Mouse (Mus musculus): ENCODE measurements around the gene Cic. TPM values are rescaled to one million over a fixed set of nuclear protein-coding genes. Genes with fewer than 3 reads are reported as not detected.

The Cic gene
- 10 to 100 TPM; 88.4 to 90.5 TPM for total RNA-seq (2021)

DNA sequence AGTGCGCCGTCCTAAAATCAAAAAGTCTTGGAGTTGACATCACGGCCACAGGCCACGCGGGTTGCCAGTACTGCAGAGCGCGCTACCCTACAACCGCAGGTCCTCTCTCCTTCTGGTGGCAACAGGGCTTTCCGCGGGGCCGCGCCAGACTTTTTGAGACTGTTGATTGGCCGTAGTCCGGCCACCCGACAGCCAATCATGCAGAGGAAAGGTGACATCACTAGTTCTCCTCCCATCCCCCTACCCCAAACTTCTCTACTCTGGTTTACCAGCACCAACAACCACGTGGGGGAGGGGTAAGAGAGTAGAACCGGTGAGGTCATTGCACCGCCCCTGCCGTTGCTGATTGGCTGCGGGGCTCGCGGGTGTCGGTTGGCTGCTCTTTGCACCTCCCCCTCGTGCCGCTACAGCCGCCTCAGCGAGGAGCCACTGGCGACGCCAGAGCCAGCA, at the start of gene Cic:
Gene Cic, plus strand, starts transcription at position 404 of the 450 bp plus-strand sequence.
- peak; percentile 100 for DNase-seq
- intact Hi-C loops (cut with DNase I): loop anchor here (2.0 kb wide), 1 partner anchor 17 kb away; the partner anchor contains the start of gene Erf

DNA sequence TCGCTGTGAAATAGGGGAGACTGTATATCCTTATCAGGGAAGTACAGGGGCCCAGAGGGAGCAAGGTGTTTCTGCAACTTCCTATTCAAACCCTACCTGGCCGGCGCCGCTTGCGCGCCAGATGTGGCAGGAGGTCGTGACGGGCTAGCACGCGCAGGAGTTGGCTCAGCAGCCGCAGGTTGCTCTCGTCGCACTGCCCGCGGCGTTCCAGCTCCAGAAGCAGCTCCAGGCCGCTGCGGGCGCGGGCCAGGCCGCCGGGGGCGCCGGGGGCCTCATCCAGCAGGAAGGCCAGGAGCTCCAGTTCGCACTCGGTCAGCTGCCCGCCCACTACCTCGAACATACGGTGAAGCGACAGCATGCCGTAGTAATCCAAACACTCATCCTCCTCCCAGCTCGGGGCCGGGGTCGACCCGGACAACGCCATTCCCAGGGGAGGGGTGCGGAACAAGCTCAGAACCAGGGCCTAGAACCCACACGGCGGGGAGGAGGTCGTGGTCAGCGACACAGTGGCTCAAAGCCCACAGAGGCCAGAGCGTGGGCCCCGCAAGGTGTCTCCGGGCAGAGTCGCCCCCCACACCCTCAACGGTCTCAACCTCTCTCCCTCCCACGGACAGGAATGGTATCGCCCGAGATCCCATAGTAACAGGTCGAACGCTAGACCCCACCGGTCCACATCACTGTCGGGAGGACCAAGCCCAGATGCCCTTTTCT, 48.6 kb upstream of the Cic start:
- DNase-seq: peak; percentile 58 to 60
- intact Hi-C loops (cut with DNase I): no loop called here

DNA sequence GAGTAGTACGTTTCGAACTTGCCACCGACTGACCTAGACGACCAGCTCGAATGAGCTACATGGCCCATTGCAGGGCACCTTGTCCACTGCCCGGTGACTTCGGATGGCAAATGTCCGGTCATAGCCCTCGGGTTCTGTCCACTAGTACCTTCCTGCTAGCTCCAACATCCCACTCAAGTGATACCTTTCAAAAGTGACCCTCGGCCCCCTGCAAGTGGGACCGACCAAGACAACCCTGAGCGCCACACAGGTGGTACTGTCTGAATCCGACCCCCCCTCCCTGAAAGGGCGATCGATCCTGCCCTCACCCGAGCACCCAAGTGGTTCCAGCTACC, 48.1 kb upstream of the Cic start:
- no peak for DNase-seq
- intact Hi-C loops (cut with DNase I): no loop called here

DNA sequence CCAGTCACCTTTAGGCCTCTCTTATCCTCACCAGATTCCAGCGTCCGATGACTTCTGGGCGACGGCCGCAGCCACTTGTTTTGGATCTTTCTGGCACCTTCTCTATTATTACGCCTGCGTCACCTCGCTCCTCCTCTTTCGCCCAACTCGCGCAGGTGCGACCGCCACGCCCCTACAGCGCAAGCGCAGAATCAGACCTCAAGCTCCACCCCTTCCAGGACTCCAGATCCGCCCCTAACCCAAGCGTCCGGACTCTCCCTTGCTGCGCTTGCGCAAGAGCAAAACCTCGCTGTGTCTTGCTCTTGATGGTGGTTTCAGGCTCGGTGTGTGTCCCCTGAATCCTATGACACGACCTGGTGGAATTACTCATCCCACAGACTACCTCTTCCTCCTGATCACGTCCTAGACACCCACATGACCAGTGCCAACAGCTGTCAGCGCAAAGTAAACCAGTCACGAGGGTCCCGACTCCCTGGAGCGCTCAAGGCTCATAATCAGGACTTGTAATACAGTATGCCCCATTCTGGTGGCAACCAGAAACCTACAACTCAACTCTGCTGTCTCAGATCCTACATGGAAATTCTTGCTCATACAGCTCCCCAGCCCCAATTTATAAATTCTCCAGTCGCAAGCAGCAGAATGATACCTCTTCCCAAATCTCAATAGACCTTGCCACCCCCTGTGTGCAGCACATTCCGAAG, 47.6 kb upstream of the Cic start:
- DNase-seq: peak; percentile 96 to 97
- intact Hi-C loops (cut with DNase I): loop anchor here (5.0 kb wide), 1 partner anchor 162 kb away; no protein-coding TSS in a partner anchor

DNA sequence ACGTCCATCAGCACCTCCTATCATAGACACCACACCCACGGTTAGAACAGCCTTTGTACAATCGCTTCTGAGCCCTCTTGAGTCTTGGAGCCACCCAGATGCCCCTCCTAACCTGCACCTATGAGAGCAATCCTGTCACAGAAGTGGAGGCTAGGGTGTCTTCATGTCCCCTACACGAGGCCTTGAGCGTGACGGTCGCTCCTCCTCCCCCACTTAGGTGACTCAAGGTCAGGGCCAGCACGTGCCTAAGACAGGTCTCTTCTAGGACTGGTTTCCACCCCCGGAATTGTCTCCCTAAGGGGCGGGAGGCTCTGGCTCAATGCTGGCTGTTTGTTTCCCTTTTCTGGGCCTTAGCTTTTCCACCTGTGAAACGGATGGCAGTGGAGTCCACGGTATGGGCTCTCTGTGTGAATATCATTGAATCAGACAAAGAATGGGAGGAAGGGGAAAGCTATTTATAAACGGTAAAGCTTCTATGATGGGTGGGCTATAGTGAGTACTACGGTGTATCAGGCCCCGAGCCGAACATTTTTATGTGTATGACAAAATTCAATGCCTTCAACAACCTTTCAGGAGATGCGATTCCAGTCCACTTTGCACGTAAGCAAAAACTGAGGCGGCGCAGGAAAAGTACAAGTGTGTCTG, 46.9 kb upstream of the Cic start, which contains the start of gene Dedd2:
Gene Dedd2, minus strand, starts transcription at position 159 of the 645 bp plus-strand sequence.
- intact Hi-C loops (cut with DNase I): loop anchor here (5.0 kb wide), 1 partner anchor 162 kb away; no protein-coding TSS in a partner anchor
- peak; percentile 49 to 50 for DNase-seq

DNA sequence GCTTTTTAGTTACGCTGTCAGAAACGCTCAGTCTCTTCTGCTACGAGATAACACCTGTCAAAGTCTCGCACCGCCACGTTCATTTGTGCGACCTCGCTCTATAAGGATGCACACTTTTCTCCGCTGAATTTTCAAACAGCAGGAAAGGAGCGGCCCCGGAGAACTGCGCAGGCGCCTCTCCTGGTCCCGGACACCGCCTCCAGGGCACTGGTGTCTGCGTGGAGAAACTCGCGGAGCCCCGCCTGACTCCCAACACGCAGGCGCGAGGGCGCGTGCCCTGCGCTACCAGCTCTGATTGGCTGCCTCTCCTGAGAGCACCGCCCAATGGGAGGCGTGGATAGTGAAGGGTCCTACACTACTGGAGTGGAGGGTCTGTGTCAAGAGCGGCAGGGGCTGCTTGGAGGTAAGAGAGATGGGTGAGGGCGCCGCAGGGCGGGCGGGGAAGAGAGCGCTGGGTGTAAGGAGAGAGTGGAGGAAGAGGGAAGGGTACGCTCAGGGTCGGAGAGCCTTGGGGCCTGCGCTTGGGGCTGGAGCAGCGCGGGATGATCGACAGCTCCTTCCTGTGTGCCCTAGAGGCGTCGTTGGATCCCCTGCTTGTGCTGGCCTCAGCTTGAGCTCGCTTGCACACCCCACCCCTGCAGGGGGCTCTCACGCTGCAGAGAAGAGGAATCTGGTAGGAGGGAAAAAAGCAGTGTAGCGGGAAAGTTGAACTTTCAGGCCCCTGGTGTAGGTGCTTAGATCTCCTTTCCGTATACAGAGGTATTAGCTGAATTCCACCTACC, 46.2 kb upstream of the Cic start, which contains the start of gene Zfp526:
Gene Zfp526, plus strand, starts transcription at position 324 of the 782 bp plus-strand sequence.
- intact Hi-C loops (cut with DNase I): loop anchor here (5.0 kb wide), 1 partner anchor 161 kb away; no protein-coding TSS in a partner anchor
- DNase-seq: peak; percentile 99

DNA sequence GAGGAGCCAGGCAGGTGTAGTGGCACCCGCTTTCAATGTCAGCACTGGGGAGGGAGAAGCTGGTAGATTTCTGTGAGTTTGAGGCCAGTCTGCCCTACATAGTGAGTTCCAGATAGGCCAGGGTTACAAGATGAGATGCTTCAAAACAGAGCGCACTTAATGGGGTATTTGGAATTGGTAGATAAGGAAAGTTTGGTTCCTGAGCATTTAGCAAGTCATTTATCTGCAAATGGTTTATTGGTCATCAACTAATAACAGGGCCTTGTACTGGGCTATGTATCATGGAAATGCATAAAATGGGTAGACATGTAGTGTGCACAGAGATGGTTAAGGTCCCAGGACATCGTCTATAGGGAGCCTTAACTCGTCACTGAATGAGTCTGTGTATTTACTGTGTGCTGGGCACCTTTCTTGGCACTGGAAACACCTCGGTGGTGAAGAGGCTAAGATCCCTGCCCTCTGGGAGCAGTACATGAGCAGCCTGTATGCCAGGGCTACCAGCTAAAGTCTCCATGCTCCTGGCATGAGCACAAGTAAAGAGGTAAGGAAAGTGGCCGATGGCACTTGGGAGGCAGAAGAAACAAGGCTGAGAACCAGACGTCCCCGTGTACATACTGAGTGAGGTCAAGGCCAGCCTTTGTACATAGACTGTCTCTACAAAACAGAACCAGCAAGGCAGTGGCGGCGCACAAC, 45.1 kb upstream of the Cic start:
- DNase-seq: no peak
- intact Hi-C loops (cut with DNase I): loop anchor here (2.0 to 5.0 kb wide), 2 partner anchors 14 to 160 kb away; partner anchors contain the start of gene Gsk3a

DNA sequence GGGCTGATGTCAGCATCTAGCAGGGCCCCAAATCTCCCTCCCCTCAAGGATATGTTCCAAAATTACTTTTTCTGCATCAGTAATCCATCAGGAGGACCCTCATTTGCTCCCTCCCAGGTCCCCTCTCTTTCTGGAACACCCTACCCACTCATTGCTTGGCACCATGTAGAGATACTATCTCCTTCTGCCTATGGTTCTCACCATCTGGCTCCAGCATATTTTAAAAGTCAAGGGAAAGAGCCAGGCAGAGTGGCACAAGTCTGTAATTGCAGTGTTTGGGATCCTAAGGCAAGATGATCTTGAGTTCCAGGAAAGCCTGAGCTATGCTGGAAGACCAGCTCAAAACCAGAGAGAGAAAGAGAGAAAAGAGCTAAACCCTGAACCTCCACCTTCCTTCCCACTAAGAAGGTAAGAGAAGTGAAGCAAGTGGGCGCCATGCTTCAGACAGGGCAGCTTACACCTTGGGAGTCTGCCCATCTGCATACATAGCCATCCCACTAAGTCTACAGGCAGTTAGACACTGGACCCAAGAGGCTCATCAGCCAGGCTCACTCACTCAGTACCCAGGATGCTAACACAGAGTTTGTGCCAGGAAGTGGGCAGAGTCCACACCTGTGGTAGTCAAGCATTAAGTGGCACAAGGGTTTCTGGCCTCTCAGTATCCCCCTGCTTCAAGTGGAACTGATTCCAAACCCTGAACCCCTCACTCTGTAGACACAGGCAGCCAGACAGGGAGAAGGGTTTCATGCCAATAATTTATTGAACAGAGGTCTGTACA, 39.8 kb upstream of the Cic start:
- intact Hi-C loops (cut with DNase I): no loop called here
- no peak for DNase-seq

DNA sequence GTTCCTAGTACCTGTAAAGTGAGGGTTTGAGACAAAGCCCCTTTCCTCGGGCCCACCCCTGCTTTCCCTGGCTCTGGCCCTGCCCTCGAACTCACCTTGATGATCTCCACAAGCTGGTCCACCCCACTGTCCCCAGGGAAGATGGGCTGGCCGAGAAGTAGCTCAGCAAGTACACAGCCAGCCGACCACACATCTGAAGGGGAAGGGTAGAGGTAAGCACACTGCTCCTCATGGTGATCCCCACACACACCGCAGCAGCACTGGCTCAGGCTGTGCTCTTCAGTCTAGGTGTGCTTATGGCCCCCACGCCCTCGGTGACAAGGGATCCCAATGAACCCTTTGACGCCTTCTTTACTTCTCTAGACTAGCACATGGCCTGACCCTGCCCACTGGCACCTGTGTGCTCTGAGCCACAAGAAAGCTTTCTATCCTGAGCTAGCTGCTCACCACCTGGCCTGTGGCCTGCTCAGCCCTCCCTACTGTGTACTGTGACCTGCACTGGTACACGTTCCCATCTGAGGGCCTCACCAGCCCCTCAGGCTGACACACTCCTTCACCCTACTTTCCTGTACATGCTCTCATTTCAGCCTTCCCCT, 36.7 kb upstream of the Cic start:
- intact Hi-C loops (cut with DNase I): no loop called here

DNA sequence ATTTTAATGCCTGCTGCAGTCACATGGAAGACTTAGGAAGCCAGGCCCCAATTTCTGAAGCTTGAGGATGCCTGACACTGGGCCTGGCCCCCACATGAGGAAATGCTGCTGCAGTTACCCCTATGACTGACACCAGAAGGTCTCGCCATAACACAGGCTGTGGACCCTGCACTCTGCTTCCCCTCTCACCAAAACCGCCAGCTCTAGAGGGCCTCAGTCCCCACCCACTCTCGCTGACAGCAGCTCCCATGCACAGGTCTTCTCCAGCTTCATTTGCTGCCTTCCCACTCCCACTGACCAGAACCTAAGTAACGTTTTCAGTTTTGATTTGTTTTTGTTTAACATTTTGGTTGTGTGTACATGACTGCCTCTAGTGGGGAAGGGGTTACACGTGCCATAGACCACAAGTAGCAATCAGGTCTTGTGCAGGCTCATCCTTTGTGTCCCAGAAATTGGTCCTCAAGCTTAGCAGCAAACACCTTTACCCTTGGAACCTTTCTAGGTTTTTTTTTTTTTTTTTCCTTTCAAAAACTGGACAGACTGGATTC, 35.3 kb upstream of the Cic start:
- intact Hi-C loops (cut with DNase I): no loop called here
- no peak for DNase-seq

More for the DNA sequence above, 36.7 kb upstream of the Cic start:
- DNase-seq: no peak

DNA sequence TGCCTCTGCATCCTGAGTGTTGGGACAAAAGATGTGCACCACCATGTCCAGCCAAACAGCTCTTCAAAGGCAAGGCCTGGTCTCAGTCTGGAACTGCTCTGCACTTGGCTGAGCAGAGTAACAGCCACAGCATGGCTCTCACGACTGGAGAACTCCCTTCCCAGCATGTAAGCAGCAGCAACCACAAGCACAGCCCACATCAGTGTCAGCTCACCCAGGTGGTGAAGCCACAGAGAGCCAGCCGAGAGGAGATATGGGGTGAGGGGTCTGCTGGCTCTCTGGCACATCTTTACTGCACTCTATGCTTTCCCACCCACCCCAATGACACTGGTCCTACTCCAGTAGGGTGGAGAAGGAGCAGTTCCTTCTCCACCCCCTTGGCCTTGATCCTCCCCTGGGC, 34.4 kb upstream of the Cic start:
- no peak for DNase-seq
- intact Hi-C loops (cut with DNase I): no loop called here

DNA sequence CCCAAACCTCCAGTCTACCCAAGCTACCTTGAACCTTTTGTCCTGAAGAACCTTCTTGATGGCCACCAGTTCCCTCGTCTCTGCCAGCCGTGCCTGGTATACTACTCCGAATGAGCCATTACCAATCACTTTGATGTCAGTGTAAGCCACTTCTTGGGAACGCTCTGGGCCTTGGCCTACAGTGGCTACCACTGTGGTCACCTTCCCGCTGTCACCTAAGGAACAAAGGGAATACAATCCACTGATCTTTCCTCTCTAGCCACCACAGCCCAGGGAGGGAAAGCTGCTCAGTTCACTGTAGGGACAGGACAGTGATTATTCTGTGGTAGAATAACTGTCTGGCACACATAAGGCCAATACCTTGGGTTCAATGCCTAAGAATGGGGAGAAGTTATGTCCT, 32.0 kb upstream of the Cic start:
- intact Hi-C loops (cut with DNase I): loop anchor here (5.0 kb wide), 2 partner anchors 103 to 162 kb away; partner anchors contain the start of gene Lipe
- no peak for DNase-seq

DNA sequence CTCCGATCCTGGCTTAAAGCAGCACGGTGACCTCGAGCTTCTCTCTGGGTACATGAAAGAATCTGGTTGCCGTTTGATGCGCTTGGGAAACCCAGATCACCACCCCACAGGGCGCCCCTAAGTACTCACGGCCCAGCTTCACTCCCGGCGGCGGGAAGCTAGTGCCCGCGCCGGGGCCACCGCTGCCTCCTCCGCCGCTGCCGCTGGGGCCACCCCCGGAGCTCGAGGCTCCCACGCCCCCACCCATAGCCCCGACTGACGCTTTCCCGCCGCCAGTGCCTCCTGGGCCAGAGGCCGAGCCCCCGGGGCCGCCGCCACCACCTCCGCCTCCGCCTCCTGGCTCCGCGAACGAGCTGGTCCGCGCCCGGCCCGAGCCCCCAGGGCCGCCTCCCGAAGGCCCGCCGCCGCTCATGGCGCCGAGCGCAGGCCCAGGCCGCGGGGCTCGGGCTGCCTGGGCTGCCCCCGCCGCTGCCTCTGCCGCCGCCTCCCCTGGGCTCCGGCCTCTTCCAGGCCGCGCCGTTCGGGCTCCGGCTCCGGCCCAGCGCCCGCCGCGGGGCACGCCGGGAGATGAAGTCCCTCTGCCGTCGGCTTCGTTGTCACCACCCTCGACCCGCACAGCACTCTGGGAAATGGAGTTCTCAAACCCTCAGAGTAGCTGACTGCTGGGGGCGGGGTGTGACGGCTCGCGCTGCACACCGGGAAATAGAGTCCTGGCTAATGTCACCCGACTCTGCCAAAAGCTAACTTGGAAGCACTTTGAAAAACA, 30.1 kb upstream of the Cic start, which contains the start of gene Gsk3a:
Gene Gsk3a, minus strand, starts transcription at position 603 of the 766 bp plus-strand sequence.
- intact Hi-C loops (cut with DNase I): loop anchor here (2.0 to 5.0 kb wide), 3 partner anchors 15 to 160 kb away; partner anchors contain the start of gene Lipe
- peak; percentile 99 to 100 for DNase-seq

DNA sequence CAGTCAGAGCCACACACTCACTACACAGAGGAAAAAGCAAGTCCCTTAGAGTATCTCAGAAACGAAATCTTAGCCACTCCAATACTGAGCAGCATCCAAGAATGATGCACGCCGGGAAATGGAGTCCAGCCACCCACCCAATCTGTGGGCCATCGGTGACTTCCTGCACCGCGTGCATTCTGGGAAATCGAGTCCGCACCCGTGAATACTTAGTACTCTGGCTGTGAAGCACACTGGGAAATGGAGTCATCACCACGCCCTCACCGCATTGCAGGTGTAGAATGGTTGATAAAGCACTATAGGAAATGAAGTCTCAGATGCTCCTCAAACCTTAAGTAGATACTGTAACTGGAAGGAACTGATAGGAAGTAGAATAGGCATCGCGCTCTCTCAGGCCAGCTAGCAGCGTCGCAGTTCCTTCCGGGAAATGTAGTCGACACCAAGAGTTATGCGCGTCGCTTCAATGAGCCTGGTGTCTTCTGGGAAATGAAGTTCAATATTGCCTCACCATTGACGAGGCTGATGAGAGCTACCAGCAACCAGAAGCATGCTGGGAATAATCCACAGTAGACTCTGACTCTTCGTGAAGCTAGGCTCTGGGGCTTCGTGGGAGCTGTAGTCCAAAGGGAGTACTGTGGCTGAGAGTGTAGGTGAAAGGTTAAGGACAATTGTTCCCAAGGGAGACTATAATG, 29.3 kb upstream of the Cic start:
- peak; percentile 96 to 97 for DNase-seq
- intact Hi-C loops (cut with DNase I): loop anchor here (5.0 kb wide), 2 partner anchors 106 to 159 kb away; partner anchors contain the start of gene Lipe

DNA sequence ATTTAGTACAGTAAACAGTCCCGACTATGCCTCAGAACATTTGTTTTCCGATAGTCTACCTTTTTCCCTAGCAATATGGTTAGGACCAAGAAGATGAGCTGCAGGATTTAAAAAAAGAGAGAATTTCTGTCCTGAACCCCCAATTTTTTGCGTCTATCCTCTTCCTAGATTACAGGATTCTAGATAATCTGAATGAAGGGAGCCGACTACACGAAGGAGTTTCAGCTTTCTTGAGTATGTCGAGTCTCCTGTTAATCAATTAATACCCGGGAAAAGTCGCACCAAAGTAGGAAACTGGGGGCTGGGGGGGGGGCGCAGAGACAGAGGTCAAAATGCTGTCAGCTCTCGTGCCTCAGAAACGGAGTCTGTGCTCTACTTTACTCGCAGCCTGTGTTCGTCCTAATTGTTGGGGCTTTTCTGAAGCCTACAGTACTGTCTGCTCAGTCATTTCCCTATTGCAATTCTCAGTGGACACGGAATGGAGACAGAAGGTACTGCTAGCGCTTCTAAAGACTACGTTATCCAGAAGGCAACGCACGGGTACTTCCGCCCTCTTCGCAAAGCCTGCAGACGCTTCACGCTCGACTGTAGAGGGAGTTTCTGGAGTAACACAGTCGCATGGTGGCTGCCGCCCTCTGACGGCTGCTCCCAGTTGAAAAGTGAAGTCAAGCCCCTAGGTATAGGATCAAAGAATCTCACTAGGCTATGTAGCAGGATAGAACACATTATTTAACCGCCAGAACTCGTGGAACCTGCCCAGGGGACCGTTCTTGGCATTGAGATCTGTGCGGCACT, 28.5 kb upstream of the Cic start:
- peak; percentile 89 to 91 for DNase-seq
- intact Hi-C loops (cut with DNase I): loop anchor here (1.0 to 5.0 kb wide), 3 partner anchors 39 to 158 kb away; partner anchors contain the start of gene Lipe

DNA sequence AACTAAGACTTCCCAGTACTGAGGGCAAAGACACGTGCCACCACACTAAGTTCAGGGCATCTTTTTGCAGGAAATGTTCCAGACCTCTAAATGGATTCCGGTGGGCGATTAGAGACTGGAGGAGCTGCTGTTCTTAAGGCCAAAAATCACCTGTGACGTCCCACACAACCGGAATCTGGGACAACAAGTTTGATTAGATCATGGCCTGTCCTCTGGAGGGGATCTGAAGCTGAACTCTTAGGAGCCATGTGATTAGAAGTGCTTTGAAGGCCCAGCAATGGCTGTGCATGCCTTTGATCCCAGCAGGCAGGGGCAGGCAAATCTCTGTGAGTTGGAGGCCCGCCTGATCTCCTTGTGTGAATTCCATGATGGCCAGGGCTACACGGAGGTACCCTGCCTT, 26.9 kb upstream of the Cic start:
- intact Hi-C loops (cut with DNase I): loop anchor here (5.0 kb wide), 1 partner anchor 147 kb away; no protein-coding TSS in a partner anchor
- DNase-seq: peak in 1 of 2 experiments; percentile 7
